Mouse (Mus musculus) liver, embryonic 15.5 days (tissue): Measurements from ENCODE around the gene Crhr2. TPM values are rescaled to one million over a fixed set of nuclear protein-coding genes. Genes with fewer than 3 reads are reported as not detected.

Experiments
- ATAC-seq: fragments of 200-750 bp; cut with Nextera tagmentation; 2 replicates; pipeline ENCODE4 v1.8.0; 2017; ENCODE audit warnings: moderate number of reproducible peaks, mild to moderate bottlenecking, moderate library complexity; ENCODE audit not compliant: insufficient read depth
- H3K27ac ChIP-seq: fragments of 300-500 bp; sonication (generic); replicated peaks from 2 replicates; pipeline ENCODE4 v1.5.1; 2015; ENCODE audit warnings: mild to moderate bottlenecking, inconsistent platforms
- H3K27me3 ChIP-seq: fragments of 300-500 bp; sonication (generic); 2 replicates; pipeline ENCODE4 v1.6.1; 2015; ENCODE audit warnings: mild to moderate bottlenecking, inconsistent platforms
- H3K36me3 ChIP-seq: fragments of 300-500 bp; sonication (generic); replicated peaks from 2 replicates; pipeline ENCODE4 v1.6.1; 2015; ENCODE audit warnings: moderate library complexity, mild to moderate bottlenecking, inconsistent platforms
- H3K4me1 ChIP-seq: fragments of 300-500 bp; sonication (generic); replicated peaks from 2 replicates; pipeline ENCODE4 v1.6.1; 2015; ENCODE audit warnings: inconsistent platforms
- H3K4me2 ChIP-seq: fragments of 300-500 bp; sonication (generic); 2 replicates; pipeline ENCODE4 v1.6.1; 2015; ENCODE audit warnings: moderate library complexity, mild to moderate bottlenecking, inconsistent platforms
- H3K4me3 ChIP-seq: fragments of 300-500 bp; sonication (generic); replicated peaks from 2 replicates; pipeline ENCODE4 v1.5.1; 2015; ENCODE audit warnings: mild to moderate bottlenecking, inconsistent platforms
- H3K9ac ChIP-seq: fragments of 300-500 bp; sonication (generic); 2 replicates; pipeline ENCODE4 v1.6.1; 2015; ENCODE audit warnings: moderate library complexity, mild to moderate bottlenecking, inconsistent platforms
- H3K9me3 ChIP-seq: fragments of 300-500 bp; sonication (generic); replicated peaks from 2 replicates; pipeline ENCODE4 v1.6.1; 2016; ENCODE audit warnings: inconsistent platforms
- WGBS: fragments of 180-500 bp; shearing (Covaris S2); methylation state at CpG from one replicate; pipeline ENCODE4 v1.1.7; 2015; ENCODE audit warnings: mixed read lengths; ENCODE audit not compliant: insufficient replicate concordance; 5-methylcytosine and 5-hydroxymethylcytosine counted together
- polyA plus RNA-seq: library from polyadenylated mRNA; unstranded; fragments of >200 nt; fragmentation: Nextera tagmentation; extraction: Ambion mirVana; gene quantifications from 2 replicates; pipeline ENCODE4 v1.2.1, GENCODE M21; 2015

Gene Crhr2
- polyA plus RNA-seq, 1 experiment from 2014 or later = 0.83 TPM

GRCm38 (mm10) chr6:55123056-55123455 lies 9.8 kb downstream of the Crhr2 start:
- H3K36me3 ChIP-seq = no peaks in the 10 kb centered on the region
- peaks cover 32% of the 10 kb centered on the region for H3K27me3 ChIP-seq
- no peak for ATAC-seq
- no peak overlapping the region for H3K9ac ChIP-seq
- H3K4me1 ChIP-seq = no peaks in the 10 kb centered on the region
- H3K27ac ChIP-seq = no peak overlapping the region
- no peak overlapping the region for H3K4me3 ChIP-seq
- H3K9me3 ChIP-seq = no peaks in the 10 kb centered on the region
- no peak overlapping the region for H3K4me2 ChIP-seq
- 13% methylated on average over 4 of the region's 4 CpGs for WGBS

- H3K4me2 ChIP-seq = peak overlapping the region; percentile 65
- H3K27me3 ChIP-seq = peaks cover 70% of the 10 kb centered on the region
- no peaks in the 10 kb centered on the region for H3K4me1 ChIP-seq
- peak overlapping the region; percentile 45 for H3K4me3 ChIP-seq
- H3K9ac ChIP-seq = no peak overlapping the region
- ATAC-seq = peak; percentile 79
- H3K27ac ChIP-seq = no peak overlapping the region
- under 1% methylated on average over 68 of the region's 68 CpGs for WGBS
- H3K9me3 ChIP-seq = no peaks in the 10 kb centered on the region
- H3K36me3 ChIP-seq = no peaks in the 10 kb centered on the region
These were observed 15.3 kb downstream of the Crhr2 start for GRCm38 (mm10) chr6:55117325-55118109.

GRCm38 (mm10) chr6:55108358-55108757 lies 24.5 kb downstream of the Crhr2 start:
- Histone ChIP-seq H3K4me2 (no peak overlapping the region), H3K9ac (no peak overlapping the region), H3K27me3 (no peaks in the 10 kb centered on the region), H3K9me3 (no peaks in the 10 kb centered on the region), H3K27ac (no peak overlapping the region), H3K4me3 (no peak overlapping the region), H3K4me1 (no peaks in the 10 kb centered on the region), H3K36me3 (no peaks in the 10 kb centered on the region)
- 6% methylated on average over 7 of the region's 7 CpGs for WGBS
- no peak for ATAC-seq

- H3K4me3 ChIP-seq = no peak overlapping the region
- no peak for ATAC-seq
- H3K27ac ChIP-seq = no peak overlapping the region
- no peak overlapping the region for H3K9ac ChIP-seq
- H3K9me3 ChIP-seq = no peaks in the 10 kb centered on the region
- WGBS = 52% methylated on average over 5 of the region's 5 CpGs
- H3K27me3 ChIP-seq = no peaks in the 10 kb centered on the region
- H3K36me3 ChIP-seq = no peaks in the 10 kb centered on the region
- no peak overlapping the region for H3K4me2 ChIP-seq
- no peaks in the 10 kb centered on the region for H3K4me1 ChIP-seq
These were observed 34.2 kb downstream of the Crhr2 start for GRCm38 (mm10) chr6:55098603-55099002.

- no peak overlapping the region for H3K4me2 ChIP-seq
- no peak overlapping the region for H3K9ac ChIP-seq
- H3K27ac ChIP-seq = no peak overlapping the region
- no peak for ATAC-seq
- no peaks in the 10 kb centered on the region for H3K36me3 ChIP-seq
- WGBS = 50% methylated on average over 5 of the region's 5 CpGs
- no peaks in the 10 kb centered on the region for H3K27me3 ChIP-seq
- no peaks in the 10 kb centered on the region for H3K9me3 ChIP-seq
- no peak overlapping the region for H3K4me3 ChIP-seq
- H3K4me1 ChIP-seq = no peaks in the 10 kb centered on the region
These were observed 34.8 kb downstream of the Crhr2 start for GRCm38 (mm10) chr6:55098030-55098429.

GRCm38 (mm10) chr6:55093431-55094146 lies 39.2 kb downstream of the Crhr2 start:
- Histone ChIP-seq H3K27me3 (no peaks in the 10 kb centered on the region), H3K4me3 (no peak overlapping the region), H3K9ac (no peak overlapping the region), H3K4me1 (no peaks in the 10 kb centered on the region), H3K36me3 (no peaks in the 10 kb centered on the region), H3K9me3 (no peaks in the 10 kb centered on the region), H3K4me2 (no peak overlapping the region), H3K27ac (no peak overlapping the region)
- ATAC-seq = no peak
- 41% methylated on average over 6 of the region's 6 CpGs for WGBS

- WGBS = 77% methylated on average over 9 of the region's 9 CpGs
These were observed 41.4 kb downstream of the Crhr2 start for GRCm38 (mm10) chr6:55091396-55091795.

GRCm38 (mm10) chr6:55090639-55091038 lies 42.2 kb downstream of the Crhr2 start:
- WGBS = 14% methylated on average over 4 of the region's 4 CpGs
- H3K27me3 ChIP-seq = no peaks in the 10 kb centered on the region
- ATAC-seq = no peak

More at GRCm38 (mm10) chr6:55091396-55091795, 41.4 kb downstream of the Crhr2 start:
- no peak for ATAC-seq
- H3K9ac ChIP-seq = no peak overlapping the region
- no peaks in the 10 kb centered on the region for H3K9me3 ChIP-seq
- no peaks in the 10 kb centered on the region for H3K27me3 ChIP-seq
- H3K36me3 ChIP-seq = no peaks in the 10 kb centered on the region
- no peak overlapping the region for H3K27ac ChIP-seq
- no peak overlapping the region for H3K4me3 ChIP-seq
- no peak overlapping the region for H3K4me2 ChIP-seq
- no peaks in the 10 kb centered on the region for H3K4me1 ChIP-seq

GRCm38 (mm10) chr6:55087355-55087754 lies 45.5 kb downstream of the Crhr2 start:
- no peaks in the 10 kb centered on the region for H3K27me3 ChIP-seq
- WGBS = 50% methylated on average over 4 of the region's 4 CpGs
- H3K36me3 ChIP-seq = no peaks in the 10 kb centered on the region
- no peaks in the 10 kb centered on the region for H3K9me3 ChIP-seq
- no peak for ATAC-seq
- no peak overlapping the region for H3K4me3 ChIP-seq
- H3K4me1 ChIP-seq = no peaks in the 10 kb centered on the region
- no peak overlapping the region for H3K9ac ChIP-seq
- no peak overlapping the region for H3K27ac ChIP-seq
- no peak overlapping the region for H3K4me2 ChIP-seq

More at GRCm38 (mm10) chr6:55090639-55091038, 42.2 kb downstream of the Crhr2 start:
- Histone ChIP-seq H3K4me2 (no peak overlapping the region), H3K9ac (no peak overlapping the region), H3K27ac (no peak overlapping the region), H3K4me3 (no peak overlapping the region), H3K9me3 (no peaks in the 10 kb centered on the region), H3K4me1 (no peaks in the 10 kb centered on the region), H3K36me3 (no peaks in the 10 kb centered on the region)

- peaks cover 39% of the 10 kb centered on the region for H3K36me3 ChIP-seq
- no peaks in the 10 kb centered on the region for H3K27me3 ChIP-seq
- H3K4me2 ChIP-seq = no peak overlapping the region
- WGBS = 64% methylated on average over 7 of the region's 7 CpGs
- H3K9ac ChIP-seq = no peak overlapping the region
- ATAC-seq = no peak
- no peaks in the 10 kb centered on the region for H3K4me1 ChIP-seq
- no peak overlapping the region for H3K27ac ChIP-seq
- no peak overlapping the region for H3K4me3 ChIP-seq
- H3K9me3 ChIP-seq = no peaks in the 10 kb centered on the region
These were observed 50.4 kb downstream of the Crhr2 start for GRCm38 (mm10) chr6:55082261-55083051.

- no peak overlapping the region for H3K27ac ChIP-seq
- no peaks in the 10 kb centered on the region for H3K27me3 ChIP-seq
- no peak overlapping the region for H3K4me3 ChIP-seq
- no peak for ATAC-seq
- H3K4me1 ChIP-seq = no peaks in the 10 kb centered on the region
- 85% methylated on average over 3 of the region's 3 CpGs for WGBS
- H3K9me3 ChIP-seq = no peaks in the 10 kb centered on the region
- H3K4me2 ChIP-seq = no peak overlapping the region
- no peak overlapping the region for H3K9ac ChIP-seq
- H3K36me3 ChIP-seq = peaks cover 49% of the 10 kb centered on the region
These were observed 51.4 kb downstream of the Crhr2 start for GRCm38 (mm10) chr6:55081379-55081778.
